Mouse (Mus musculus) lung, postnatal 25 days (tissue): Measurements from ENCODE around the gene Chrm4.

ENCODE experiments used
- DNase-seq: peaks from one replicate; pipeline ENCODE4 v3.0.0; 2022; ENCODE audit warnings: low spot score

The Chrm4 gene

GRCm38 (mm10) chr2:91922586-91923414, 4.2 kb upstream of the Chrm4 start:
- no peak for DNase-seq

- DNase-seq, result peak; percentile 71
These were observed 3.4 kb upstream of the Chrm4 start for GRCm38 (mm10) chr2:91923415-91924337.

GRCm38 (mm10) chr2:91924726-91925125, 2.3 kb upstream of the Chrm4 start:
- DNase-seq, result no peak

GRCm38 (mm10) chr2:91925442-91925841, 1.6 kb upstream of the Chrm4 start:
- no peak for DNase-seq

GRCm38 (mm10) chr2:91927826-91928533, 931 bp downstream of the Chrm4 start:
- DNase-seq, result peak; percentile 81

- DNase-seq, result no peak
These were observed 1.7 kb downstream of the Chrm4 start for GRCm38 (mm10) chr2:91928534-91929350.

GRCm38 (mm10) chr2:91929455-91929854, 2.4 kb downstream of the Chrm4 start:
- no peak for DNase-seq

GRCm38 (mm10) chr2:91929936-91930335, 2.9 kb downstream of the Chrm4 start:
- DNase-seq, result peak; percentile 67

GRCm38 (mm10) chr2:91930761-91931291, 3.8 kb downstream of the Chrm4 start:
- no peak for DNase-seq

GRCm38 (mm10) chr2:91931328-91932159, 4.5 kb downstream of the Chrm4 start:
- DNase-seq, result no peak

GRCm38 (mm10) chr2:91932160-91932711, 5.2 kb downstream of the Chrm4 start, which contains the start of gene Mdk:
TSS of gene Mdk (minus strand) at chr2:91932297.
- no peak for DNase-seq

GRCm38 (mm10) chr2:91932737-91933350, 5.8 kb downstream of the Chrm4 start:
- no peak for DNase-seq

GRCm38 (mm10) chr2:91933471-91933870, 6.4 kb downstream of the Chrm4 start:
- DNase-seq, result no peak

- DNase-seq, result no peak
These were observed 7.0 kb downstream of the Chrm4 start for GRCm38 (mm10) chr2:91934016-91934415.

- no peak for DNase-seq
These were observed 7.9 kb downstream of the Chrm4 start for GRCm38 (mm10) chr2:91934826-91935525.

- DNase-seq, result no peak
These were observed 9.1 kb downstream of the Chrm4 start for GRCm38 (mm10) chr2:91936154-91936553.

GRCm38 (mm10) chr2:91939303-91939935, 12.4 kb downstream of the Chrm4 start:
- no peak for DNase-seq

- no peak for DNase-seq
These were observed 15.3 kb downstream of the Chrm4 start for GRCm38 (mm10) chr2:91942356-91942755.
